Mouse (Mus musculus): ENCODE results near the gene Dst. TPM values are rescaled to one million over a fixed set of nuclear protein-coding genes. Genes with fewer than 3 reads are reported as not detected.

The Dst gene
- total and polyA plus RNA-seq, 2 experiments from 2014 or later: 23.1 to 134 TPM

- no peak overlapping the region for H3K27ac ChIP-seq (ENCODE audit: low read depth, low read length)
- DNase-seq: no peak
- ATAC-seq: no peak
Measured at GRCm38 (mm10) chr1:33992810-33993209, 84.8 kb downstream of the Dst start.

GRCm38 (mm10) chr1:33994201-33994600 is 86.2 kb downstream of the Dst start:
- Histone ChIP-seq H3K36me3 (ENCODE audit: insufficient read depth) (no peaks in the 10 kb centered on the region), H3K27ac (ENCODE audit: low read depth, low read length) (no peak overlapping the region), H3K9me3 (ENCODE audit: low read length) (no peaks in the 10 kb centered on the region), H3K4me2 (ENCODE audit: low read depth) (no peak overlapping the region), H3K4me1 (ENCODE audit: insufficient read depth) (no peaks in the 10 kb centered on the region), H3K27me3 (ENCODE audit: insufficient read depth, low read length) (no peaks in the 10 kb centered on the region), H3K9ac (no peak overlapping the region), H3K4me3 (ENCODE audit: low read depth, low read length) (no peak overlapping the region)
- peak; percentile 50; the same call in 1 of the 2 replicates for ATAC-seq
- DNase-seq: no peak
- no peak for TF ChIP-seq CTCF (IDR thresholded peaks at IDR 0.05; ENCODE audit: low read depth)
- 75% methylated on average over 9 of the region's 9 CpGs for WGBS

More at GRCm38 (mm10) chr1:33992810-33993209, 84.8 kb downstream of the Dst start:
- H3K9ac ChIP-seq: no peak overlapping the region
- no peak overlapping the region for H3K4me3 ChIP-seq (ENCODE audit: low read depth, low read length)
- no peaks in the 10 kb centered on the region for H3K4me1 ChIP-seq (ENCODE audit: insufficient read depth)
- H3K9me3 ChIP-seq (ENCODE audit: low read length): no peaks in the 10 kb centered on the region
- TF ChIP-seq CTCF (IDR thresholded peaks at IDR 0.05; ENCODE audit: low read depth): no peak
- H3K4me2 ChIP-seq (ENCODE audit: low read depth): no peak overlapping the region
- H3K36me3 ChIP-seq (ENCODE audit: insufficient read depth): no peaks in the 10 kb centered on the region
- no peaks in the 10 kb centered on the region for H3K27me3 ChIP-seq (ENCODE audit: insufficient read depth, low read length)
- 91% methylated on average over 11 of the region's 11 CpGs for WGBS

- Histone ChIP-seq H3K9me3 (ENCODE audit: low read length) (no peaks in the 10 kb centered on the region), H3K4me2 (ENCODE audit: low read depth) (no peak overlapping the region), H3K36me3 (ENCODE audit: insufficient read depth) (no peaks in the 10 kb centered on the region), H3K4me1 (ENCODE audit: insufficient read depth) (no peaks in the 10 kb centered on the region), H3K9ac (no peak overlapping the region), H3K27ac (ENCODE audit: low read depth, low read length) (no peak overlapping the region), H3K4me3 (ENCODE audit: low read depth, low read length) (no peak overlapping the region), H3K27me3 (ENCODE audit: insufficient read depth, low read length) (no peaks in the 10 kb centered on the region)
- 82% methylated on average over 6 of the region's 6 CpGs for WGBS
- TF ChIP-seq CTCF (IDR thresholded peaks at IDR 0.05; ENCODE audit: low read depth): no peak
- ATAC-seq (no peak), DNase-seq (no peak)
Measured at GRCm38 (mm10) chr1:33995386-33995785, 87.4 kb downstream of the Dst start.

- TF ChIP-seq CTCF (IDR thresholded peaks at IDR 0.05; ENCODE audit: low read depth): no peak
- no peaks in the 10 kb centered on the region for H3K36me3 ChIP-seq (ENCODE audit: insufficient read depth)
- DNase-seq: no peak
- H3K27me3 ChIP-seq (ENCODE audit: insufficient read depth, low read length): no peaks in the 10 kb centered on the region
- 86% methylated on average over 5 of the region's 5 CpGs for WGBS
- H3K4me3 ChIP-seq (ENCODE audit: low read depth, low read length): no peak overlapping the region
- no peak overlapping the region for H3K4me2 ChIP-seq (ENCODE audit: low read depth)
- no peak for ATAC-seq
- H3K9ac ChIP-seq: no peak overlapping the region
- H3K27ac ChIP-seq (ENCODE audit: low read depth, low read length): no peak overlapping the region
- no peaks in the 10 kb centered on the region for H3K4me1 ChIP-seq (ENCODE audit: insufficient read depth)
- H3K9me3 ChIP-seq (ENCODE audit: low read length): no peaks in the 10 kb centered on the region
Measured at GRCm38 (mm10) chr1:33996105-33996887, 88.3 kb downstream of the Dst start.

- no peak for TF ChIP-seq CTCF (IDR thresholded peaks at IDR 0.05; ENCODE audit: low read depth)
- H3K27me3 ChIP-seq (ENCODE audit: insufficient read depth, low read length): no peaks in the 10 kb centered on the region
- 79% methylated on average over 4 of the region's 4 CpGs for WGBS
- DNase-seq: no peak
- no peak for ATAC-seq
- no peak overlapping the region for H3K9ac ChIP-seq
- H3K4me3 ChIP-seq (ENCODE audit: low read depth, low read length): no peak overlapping the region
- no peaks in the 10 kb centered on the region for H3K36me3 ChIP-seq (ENCODE audit: insufficient read depth)
- no peaks in the 10 kb centered on the region for H3K9me3 ChIP-seq (ENCODE audit: low read length)
- H3K4me1 ChIP-seq (ENCODE audit: insufficient read depth): peaks cover 8% of the 10 kb centered on the region; the same call in 1 of the 2 replicates
- H3K27ac ChIP-seq (ENCODE audit: low read depth, low read length): no peak overlapping the region
- H3K4me2 ChIP-seq (ENCODE audit: low read depth): no peak overlapping the region
Measured at GRCm38 (mm10) chr1:34002321-34002720, 94.3 kb downstream of the Dst start.

GRCm38 (mm10) chr1:34002970-34003369 is 94.9 kb downstream of the Dst start:
- Histone ChIP-seq H3K27ac (ENCODE audit: low read depth, low read length) (no peak overlapping the region), H3K36me3 (ENCODE audit: insufficient read depth) (no peaks in the 10 kb centered on the region), H3K4me1 (ENCODE audit: insufficient read depth) (peaks cover 14% of the 10 kb centered on the region; the same call in 1 of the 2 replicates), H3K9ac (no peak overlapping the region), H3K4me2 (ENCODE audit: low read depth) (no peak overlapping the region), H3K27me3 (ENCODE audit: insufficient read depth, low read length) (no peaks in the 10 kb centered on the region), H3K9me3 (ENCODE audit: low read length) (no peaks in the 10 kb centered on the region), H3K4me3 (ENCODE audit: low read depth, low read length) (no peak overlapping the region)
- no peak for TF ChIP-seq CTCF (IDR thresholded peaks at IDR 0.05; ENCODE audit: low read depth)
- no peak for DNase-seq
- no peak for ATAC-seq
- WGBS: 63% methylated on average over 9 of the region's 9 CpGs

GRCm38 (mm10) chr1:34005238-34005725 is 97.3 kb downstream of the Dst start:
- Histone ChIP-seq H3K4me3 (ENCODE audit: low read depth, low read length) (peak overlapping the region; percentile 58), H3K4me2 (ENCODE audit: low read depth) (peak overlapping the region; percentile 75), H3K9me3 (ENCODE audit: low read length) (no peaks in the 10 kb centered on the region), H3K27me3 (ENCODE audit: insufficient read depth, low read length) (no peaks in the 10 kb centered on the region), H3K27ac (ENCODE audit: low read depth, low read length) (peak overlapping the region; percentile 42; the same call in 1 of the 2 replicates), H3K4me1 (ENCODE audit: insufficient read depth) (peaks cover 14% of the 10 kb centered on the region; the same call in 1 of the 2 replicates), H3K9ac (no peak overlapping the region), H3K36me3 (ENCODE audit: insufficient read depth) (no peaks in the 10 kb centered on the region)
- no peak for TF ChIP-seq CTCF (IDR thresholded peaks at IDR 0.05; ENCODE audit: low read depth)
- DNase-seq: no peak
- ATAC-seq: peak; percentile 26
- 1% methylated on average over 10 of the region's 10 CpGs for WGBS
